Mouse (Mus musculus) lung, postnatal 36 days (tissue): ENCODE measurements at regions not wholly inside any gene's neighbourhood (a gene's known extent, or its start where the extent isn't known, plus 50 kb on each side); places are given as distances from the start of the nearest gene placed in this dataset.
"Not testable (repeated sequence)": the region's sequence is repeated elsewhere in the genome, so short reads cannot be mapped to it uniquely, and the experiment has no call there.

Source experiments
- DNase-seq: peaks from one replicate; pipeline ENCODE4 v3.0.0; 2022; ENCODE audit warnings: mixed read lengths

DNA sequence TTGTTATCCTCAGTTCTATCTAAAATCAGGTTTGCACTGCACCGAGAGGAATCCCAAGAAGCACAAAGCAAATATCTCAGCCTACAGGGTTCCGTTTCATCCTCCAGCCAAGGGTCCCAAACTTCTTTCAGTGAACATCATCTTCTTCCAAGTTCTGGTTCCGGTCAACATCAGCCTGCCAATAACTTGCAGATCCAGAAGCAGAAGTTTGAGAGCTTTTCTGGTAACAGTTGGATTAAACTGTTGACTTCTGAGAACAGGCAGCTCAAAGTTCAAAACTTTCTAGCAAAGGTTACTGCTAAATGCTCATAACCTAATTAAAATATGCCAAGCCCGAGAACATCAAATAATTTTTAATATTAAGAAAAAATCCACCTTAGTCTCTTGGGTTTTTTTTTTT, 237.0 kb upstream of the Gm37988 start:
- DNase-seq = no peak

DNA sequence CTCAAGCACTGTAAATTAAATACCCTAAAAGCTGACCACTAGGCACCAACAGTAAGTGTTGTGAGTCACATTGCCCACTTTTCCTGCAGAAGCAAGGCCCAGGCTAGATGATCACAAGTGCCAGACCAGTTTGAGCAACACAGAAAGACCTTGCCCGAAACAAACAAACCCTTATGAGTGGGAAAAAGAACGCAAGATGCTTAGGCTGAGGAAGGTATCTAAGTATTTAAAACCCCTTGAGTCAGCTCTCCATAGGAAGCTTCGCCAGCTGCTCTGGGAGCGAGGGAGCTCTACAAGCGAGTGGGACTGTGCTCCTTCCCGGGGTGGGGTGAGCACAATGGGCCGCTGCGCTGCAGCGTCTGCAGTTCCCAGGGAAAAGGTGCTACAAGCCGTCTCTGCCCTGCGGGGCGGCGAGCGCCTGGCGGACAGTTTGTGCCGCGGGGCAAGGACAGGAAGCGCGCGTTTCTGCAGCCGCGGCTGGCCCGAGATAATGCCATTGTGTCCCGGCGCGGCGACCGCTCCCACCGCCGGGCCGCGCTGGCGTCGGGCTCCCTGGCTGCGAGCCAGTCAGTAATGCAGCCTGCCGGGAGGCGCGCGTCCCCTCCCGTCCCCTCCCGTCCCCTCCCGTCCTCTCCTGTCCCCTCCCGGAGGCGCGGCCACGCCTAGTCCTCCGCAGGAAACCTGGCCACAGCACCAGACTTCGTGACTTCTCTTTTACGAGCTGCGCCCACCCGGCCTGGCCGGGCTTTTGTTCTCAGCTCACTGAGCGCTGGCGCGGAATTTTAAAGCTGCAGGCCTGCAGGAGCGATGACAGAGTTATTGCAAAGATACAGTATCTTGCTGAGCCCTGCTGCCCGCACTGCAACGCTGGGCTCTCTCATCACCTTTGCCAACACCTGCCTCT, 236.1 kb upstream of the Gm37988 start:
- peak; percentile 89 for DNase-seq

DNA sequence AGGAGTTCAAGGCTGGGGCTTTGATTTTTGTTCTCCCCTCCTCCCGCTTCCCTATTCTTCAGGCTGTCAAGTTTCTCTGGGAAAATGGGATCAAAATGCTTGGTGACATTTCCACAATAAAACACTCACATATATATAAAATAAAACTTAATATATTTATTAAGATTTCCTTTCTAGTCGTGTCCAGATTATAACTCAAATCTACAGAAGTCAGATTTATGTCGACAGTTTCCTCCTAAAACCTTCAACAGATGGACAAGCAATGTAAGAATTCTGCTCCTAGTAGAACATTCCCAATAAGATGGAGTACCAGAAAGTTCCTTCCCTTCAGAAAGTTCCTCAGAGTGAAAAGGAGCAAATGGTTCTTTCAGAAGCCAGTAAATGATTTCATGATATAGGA, 235.4 kb upstream of the Gm37988 start:
- DNase-seq = no peak

DNA sequence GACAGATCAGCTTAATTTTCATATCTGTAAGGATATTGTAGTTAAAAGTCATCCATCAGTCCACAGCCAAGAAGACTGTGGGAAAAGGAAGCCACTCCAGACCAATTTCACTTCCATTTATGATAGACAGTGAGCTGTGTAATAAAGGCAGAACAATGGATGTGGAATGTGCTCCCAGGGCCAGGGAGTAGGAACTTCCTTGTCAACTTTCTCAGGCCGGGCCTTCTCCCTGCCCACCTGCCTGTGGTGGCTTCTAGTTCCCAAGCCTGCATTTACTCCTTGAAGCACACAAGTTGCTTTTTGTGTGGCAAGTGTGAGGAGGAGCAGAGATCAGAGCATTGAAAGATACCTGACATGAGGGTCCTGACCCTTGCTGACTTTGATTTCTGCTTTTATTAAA, 233.6 kb upstream of the Gm37988 start:
- peak; percentile 38 for DNase-seq

DNA sequence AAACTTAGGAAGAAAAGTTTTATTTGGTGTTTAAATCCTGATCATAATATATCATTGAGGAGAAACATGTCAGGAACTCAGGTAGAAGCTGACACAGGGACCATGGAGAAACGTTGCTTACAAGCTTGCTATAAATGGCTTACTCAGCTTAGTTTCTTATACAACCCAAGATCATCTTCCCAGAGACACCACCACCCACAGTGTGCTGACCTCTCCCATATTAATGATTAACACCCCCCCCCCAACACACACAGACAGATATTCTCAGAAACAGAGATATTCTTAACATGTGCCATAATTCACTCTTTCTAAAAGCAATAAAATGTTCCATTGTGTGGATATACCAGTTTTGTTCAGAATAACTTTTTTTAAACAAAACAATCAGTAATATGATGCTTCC, 230.7 kb upstream of the Gm37988 start:
- DNase-seq = no peak

DNA sequence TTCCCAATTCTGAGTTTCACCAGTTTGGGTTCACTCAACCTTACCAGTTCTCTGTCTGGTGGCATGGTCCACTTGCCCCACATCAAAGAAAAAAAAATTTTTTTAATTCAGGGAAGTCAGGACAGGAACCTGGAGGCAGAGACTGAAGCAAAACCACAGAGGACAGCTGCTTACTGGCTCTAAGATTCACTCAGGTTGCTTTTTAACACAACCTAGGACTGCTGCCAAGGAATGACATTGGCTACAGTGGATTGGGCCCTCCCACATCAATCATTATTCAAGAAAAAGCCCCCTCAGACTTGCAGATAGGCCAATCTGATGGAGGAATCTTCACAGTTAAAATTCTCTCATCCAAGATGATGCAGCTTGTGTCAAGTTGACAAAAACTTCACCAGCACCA, 225.2 kb upstream of the Gm37988 start:
- no peak for DNase-seq

DNA sequence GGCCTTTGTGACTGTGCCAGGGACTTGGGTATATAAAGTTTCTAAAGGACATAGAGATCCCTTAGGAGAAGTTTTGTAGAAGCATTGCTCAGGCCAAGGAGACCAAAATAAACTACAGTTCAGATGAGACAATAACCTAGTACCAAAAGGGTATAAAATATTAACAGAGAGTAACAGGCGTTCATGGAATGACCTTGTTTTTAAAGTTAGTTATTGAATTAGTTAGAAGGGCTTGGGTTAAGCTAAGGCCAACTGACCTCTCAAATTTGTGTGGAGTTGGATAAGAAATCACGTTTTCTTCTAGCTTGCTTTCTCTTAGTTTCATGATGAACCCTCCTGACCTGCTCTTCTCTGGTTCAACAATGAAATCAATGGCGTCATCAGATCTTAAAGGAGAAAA, 209.8 kb upstream of the Gm37988 start:
- DNase-seq = no peak

DNA sequence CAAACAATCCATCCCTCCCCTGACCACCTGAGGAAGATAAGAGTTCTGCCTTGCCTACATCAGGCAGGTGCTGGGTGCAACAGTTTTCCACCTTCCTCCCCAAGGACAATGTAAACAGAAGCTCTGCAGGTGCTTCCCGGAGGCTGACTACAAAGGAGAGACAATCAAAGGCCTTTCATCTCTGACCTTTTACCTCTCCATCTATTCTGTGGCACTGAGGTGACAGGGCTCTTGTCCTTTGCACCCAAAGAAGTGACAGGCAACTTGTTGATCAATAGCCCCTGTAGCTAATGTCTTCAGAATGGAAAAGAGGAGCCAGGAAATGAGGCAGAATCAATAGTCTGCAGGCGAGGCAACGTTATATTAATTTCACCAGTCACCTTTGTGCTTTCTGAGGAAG, 209.3 kb upstream of the Gm37988 start:
- DNase-seq = no peak

DNA sequence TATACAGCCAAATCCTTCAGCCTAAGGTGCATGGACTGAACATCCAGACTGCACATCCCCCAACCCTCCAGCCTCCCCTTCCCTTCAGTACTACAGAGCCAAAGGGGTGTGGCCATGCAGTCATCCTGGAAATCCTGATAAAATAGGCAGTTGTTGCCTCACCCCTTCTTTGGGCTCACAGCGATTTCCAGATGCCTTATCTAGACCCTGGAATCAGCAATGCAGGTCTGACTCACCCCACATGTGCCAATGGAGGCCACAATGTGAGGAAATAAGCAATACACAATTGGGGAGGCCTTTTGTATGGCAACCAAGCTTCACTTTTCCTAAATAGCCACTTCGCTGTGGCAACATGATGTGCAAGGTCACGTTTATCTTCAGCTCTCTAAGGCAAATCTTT, 205.3 kb upstream of the Gm37988 start:
- DNase-seq = peak; percentile 55

DNA sequence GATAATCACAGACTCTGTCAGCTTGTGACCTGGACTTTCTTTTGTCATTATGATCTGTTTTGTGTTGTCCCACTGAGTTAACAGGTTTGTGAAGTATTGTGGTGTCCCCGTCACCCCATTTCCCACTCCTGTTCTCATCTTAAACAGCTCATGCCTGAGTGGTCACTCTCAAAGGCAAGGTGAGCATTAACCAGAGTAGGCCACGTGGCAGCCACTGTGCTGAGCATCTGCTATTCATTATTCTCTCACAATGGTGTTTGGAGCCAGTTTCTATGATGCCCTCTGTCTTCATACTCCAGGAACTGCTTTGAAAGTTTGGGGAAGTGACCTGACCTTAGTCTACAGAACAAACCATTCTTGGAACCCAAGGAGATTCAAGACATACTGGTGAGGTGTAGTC, 198.9 kb upstream of the Gm37988 start:
- DNase-seq = no peak

DNA sequence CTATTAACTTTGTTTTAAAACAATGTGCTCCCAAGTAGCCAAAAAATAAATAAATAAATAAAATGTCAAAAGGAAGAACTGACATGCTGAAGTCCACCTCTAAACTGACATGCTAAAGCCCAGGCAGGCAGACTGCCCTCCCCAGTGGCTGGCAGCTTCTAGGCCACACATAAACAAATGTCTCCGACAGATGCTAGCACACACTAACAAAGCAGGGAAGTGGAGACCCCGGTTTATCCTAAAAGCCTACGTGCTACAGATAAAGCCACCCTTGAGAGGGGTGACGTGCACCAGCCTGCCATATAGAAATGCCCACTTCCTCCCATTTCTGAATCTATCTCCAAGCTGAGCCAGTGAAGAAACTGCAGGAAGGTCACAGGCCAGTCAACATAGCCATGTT, 194.4 kb upstream of the Gm37988 start:
- peak; percentile 55 for DNase-seq

DNA sequence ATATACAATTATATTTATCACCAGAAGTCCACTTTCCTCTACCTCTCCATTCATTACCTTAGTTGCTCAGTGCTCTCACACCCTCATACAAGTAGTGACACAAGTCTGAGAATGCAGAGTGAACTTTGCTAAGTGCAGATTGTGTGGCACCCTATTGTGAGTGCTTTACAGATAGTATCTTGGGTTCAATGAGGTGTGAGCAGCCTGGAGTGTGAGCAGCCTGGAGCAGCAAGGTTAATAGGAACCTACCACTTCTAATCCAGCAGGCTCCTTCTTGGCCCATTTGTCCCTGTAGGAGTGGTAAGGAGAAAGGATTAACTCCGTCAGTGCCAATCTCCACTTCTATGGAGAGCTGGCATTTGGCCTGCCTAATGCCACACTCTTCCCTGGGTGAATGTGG, 192.4 kb upstream of the Gm37988 start:
- no peak for DNase-seq

DNA sequence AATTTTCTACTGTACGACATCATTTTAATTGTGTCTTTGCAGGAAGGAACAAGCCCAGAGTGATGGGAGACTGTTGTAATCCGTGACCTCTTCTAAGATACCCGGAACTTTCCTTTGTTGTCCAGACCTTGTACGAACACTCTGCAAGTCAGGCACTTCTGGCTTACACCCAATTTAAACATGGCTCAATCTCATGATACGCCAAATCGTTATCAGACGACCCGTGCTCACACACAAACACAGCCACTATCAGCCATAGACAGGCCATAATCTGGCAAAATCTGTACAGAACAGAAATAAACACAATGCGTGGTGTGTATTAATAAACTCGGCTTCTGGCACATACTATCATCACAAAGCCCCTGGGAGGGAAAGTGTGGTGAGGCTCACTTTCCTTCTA, 190.2 kb upstream of the Gm37988 start:
- DNase-seq = peak; percentile 85

DNA sequence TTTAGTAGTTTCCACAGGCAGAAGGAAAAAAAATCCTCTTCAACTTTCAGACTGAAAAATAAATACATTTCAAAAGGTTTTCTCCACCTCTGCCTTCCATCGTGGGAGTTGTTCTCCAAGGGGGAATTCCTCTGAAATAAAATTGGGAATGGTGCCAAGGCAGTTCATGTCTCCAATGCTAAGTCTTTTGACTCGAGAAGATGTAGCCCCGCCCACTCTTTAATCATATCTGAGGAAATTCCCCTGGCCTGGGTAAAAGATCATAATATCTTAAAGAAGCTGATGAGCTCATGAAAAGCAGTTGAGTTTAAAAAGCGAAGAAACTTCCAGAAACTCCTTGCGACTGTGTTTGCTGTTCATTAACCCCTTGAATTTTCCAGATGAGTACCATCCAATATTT, 185.3 kb upstream of the Gm37988 start:
- peak; percentile 41 for DNase-seq

DNA sequence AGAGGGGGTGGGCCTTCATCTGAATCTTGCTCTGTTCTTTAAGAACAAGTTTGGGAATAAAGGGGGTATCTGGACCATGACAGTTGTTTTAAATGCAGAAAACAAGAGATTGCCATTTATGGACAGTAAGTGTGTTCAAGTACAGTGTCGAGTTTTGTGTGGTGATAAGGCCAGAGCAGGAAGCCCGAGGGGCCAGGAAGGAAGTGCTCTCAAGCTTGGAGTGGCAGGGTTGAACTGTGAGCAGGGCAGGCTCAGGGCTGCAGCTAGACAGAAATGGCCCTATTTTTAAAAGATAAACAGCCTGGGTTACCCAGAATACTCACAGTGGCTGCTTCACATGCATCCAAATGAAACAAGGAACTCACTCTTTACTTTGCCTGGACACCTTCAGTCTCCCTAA, 184.4 kb upstream of the Gm37988 start:
- peak; percentile 32 for DNase-seq

DNA sequence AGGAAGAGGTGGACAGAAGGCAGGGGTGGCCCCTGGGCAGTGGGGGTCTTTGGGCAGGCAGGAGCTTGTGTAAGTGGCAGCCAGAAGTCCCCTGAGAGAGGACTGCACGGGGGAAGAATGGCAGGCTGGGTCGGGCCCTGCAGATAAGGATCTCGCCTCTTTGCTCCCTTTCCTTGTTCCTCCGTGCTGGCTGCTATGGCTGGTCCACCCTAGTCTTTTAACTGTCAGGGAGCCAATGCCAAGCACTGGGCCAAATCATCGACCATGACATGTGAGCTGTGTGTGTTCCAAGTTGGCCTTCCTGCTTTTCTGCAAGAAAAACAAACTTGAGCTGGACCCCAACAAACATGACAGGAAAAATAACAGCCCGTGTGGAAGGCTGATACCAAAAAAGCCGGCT, 153.8 kb upstream of the Gm37988 start:
- peak; percentile 52 for DNase-seq

DNA sequence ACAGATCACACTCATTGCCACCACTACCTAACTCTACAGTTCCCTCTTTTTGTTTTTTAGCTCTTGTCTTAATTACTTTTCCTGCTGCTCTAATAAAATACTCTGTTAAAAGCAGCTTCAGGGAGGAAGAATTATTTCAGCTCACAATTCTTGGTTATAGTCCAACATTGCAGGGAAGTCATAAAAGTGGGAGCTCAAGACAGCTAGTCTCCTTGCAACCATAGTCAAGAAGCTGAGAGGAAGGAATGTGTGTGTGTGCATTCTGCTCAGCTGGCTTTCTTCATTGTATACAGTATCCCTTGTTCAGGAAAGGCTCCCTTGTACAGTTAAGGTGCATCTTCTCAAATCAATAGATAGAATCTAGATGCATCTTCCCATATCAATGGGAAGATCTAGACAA, 152.4 kb upstream of the Gm37988 start:
- DNase-seq = no peak

DNA sequence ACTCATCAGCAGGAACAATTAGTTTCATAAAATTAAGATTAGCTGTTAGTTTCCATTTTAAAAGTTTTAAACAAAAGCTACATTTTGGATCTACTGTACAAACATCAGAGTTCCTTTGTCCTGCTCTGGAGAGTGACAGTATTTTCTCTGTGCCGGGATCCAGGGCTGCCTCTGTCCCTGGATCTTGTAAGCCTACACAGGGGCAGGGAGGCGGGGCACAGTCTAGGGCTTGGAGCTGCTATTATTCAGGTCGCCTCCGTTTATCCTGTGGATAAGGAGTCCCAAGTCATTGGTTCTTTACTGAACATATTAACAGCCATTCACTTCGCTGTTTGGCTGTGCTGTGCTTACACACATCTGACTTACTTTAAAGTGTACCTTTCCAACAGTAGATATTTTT, 150.8 kb upstream of the Gm37988 start:
- no peak for DNase-seq

DNA sequence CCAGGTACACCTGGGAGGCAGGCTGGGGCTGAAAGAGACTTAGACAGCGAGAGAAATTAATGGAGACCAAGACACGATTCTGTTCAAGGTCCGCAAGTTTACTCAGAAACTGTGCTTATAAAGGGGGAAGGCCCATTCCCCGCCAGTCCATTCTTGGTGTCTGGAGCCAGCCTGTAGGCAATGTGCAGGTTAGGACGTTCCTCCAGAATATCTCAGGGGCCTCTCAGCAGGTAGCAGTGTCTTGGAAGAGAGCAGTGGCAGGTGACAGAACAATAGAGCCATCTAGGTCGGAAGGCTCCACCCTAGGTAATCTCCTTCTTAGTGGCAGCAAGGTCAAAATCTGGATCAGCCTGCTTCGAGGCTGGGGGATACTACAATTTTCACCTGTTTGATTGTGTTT, 147.6 kb upstream of the Gm37988 start:
- not testable (repeated sequence) for DNase-seq

DNA sequence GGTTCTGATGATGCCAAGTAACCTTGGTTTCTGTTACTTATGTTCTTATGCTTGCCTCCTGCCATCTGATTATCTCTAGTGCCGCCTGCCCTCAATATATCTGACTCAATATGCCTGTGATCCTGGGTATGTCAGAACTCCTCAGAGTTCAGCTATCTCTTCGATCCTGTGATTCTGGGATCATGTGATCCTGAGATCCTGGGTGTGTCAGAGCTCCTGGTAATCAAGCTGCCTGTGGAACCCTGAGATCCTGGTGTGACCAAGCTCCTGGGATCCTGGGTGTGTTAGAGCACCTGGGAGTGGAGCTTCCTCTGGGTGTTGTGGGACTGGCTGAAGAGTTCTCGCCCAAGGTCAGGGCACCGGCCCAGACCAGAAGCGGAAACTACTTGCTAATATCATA, 147.1 kb upstream of the Gm37988 start:
- DNase-seq = not testable (repeated sequence)

DNA sequence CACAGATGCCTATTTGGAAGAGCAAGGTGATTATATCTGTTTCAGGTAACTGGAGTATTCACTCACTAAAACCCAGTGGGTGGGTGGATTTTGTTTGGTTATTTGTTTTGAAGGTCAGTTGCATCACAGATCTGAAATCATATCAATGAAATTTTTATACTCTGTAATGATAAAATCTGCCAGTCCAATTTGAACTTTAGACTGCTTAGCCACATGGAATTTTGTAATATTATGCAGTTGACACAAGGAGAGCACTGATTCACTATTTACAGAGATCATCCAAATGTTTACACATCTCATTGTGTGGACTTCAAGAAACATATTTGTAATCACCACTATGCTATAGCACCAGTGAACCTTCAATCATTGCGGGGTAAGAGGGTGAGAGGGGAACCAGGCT, 145.9 kb upstream of the Gm37988 start:
- no peak for DNase-seq

DNA sequence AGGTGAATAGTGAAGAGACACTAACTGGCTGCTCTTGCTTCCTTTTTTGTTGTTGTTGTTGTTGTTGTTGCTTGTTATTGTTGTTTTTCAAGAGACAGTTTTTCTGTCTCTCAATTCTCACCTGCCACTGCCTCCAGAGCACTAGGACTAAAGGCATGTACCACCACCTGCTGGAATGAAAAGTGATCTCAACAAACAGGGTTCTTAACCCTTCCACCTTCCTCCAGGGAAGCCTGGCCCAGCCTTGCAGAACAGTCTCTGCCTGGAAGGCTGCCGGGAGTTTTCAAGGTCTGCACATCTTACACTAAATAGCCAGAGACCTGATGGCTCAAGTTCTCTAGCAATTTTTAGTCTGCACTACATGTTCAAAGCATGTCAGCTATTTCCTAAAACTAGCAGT, 138.0 kb upstream of the Gm37988 start:
- peak; percentile 8 for DNase-seq

DNA sequence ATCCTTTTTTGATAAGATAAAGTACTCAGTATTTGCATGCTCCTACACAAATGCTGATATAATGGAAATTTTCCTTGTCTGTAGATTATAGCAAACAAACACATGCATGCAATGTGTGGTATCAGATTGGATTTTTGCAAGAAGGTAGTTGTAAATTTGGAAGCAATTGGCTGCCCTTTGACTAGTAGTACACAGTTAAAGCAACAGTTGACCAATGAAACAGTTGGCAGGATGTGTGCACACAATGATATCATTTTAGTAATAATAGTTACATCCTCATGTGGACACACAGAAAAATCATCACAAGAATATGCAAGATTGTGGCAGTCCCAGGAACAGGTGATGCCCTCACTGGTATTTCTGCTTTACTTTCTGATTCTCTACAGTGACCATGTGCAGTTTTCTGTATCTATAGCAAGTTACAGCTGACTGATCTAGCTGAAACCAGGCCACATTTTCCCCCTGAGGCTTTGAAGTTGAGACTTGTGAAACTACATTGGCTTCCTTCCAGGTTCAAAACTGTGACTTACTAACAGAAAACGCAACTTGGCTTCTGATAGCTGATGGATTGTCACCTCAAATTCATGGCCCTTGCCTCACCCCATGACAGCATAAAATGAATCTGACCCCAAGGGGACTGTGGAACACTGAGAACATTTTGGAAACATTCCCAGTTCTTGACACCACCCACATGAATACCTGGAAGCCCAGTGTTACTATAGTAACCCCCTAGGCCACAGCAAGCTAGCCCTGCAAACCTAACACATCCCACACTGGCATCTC, 136.3 kb upstream of the Gm37988 start:
- DNase-seq = peak; percentile 19

DNA sequence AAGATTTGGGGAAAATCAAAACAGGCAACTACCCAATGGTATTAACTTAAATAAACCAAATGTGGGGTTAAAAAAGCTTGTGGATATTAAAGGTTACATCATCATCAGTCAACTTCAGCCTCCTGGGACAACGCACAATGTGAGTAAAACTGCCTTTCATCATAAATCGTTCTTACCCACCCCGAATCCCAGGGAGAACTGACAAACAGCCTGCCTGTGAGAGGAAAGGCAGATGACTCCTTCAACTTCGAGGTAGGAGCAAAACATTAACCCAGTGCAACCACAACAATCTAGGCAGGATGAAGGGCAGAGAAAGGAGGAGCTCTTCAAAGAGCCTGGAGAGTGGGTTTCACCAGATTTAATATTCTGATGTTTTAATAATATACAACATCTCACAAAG, 135.3 kb upstream of the Gm37988 start:
- no peak for DNase-seq
